Mouse (Mus musculus): ENCODE data around the gene Ercc1. TPM values are rescaled to one million over a fixed set of nuclear protein-coding genes. Genes with fewer than 3 reads are reported as not detected.
A peak's percentile ranks its signal among the peaks of the same experiment; 100 is the strongest.

Ercc1 gene
- polyA plus RNA-seq, 1 experiment from 2014 or later: 72.5 TPM

GRCm38 (mm10) chr7:19359892-19360641 lies 15.5 kb downstream of the Ercc1 start:
- ATAC-seq (replicated peaks; ENCODE audit: insufficient number of reproducible peaks, low FRiP score, low TSS enrichment): peak; percentile 64
- under 1% methylated on average over 45 of the region's 45 CpGs for WGBS (ENCODE audit: insufficient replicate concordance)
- peaks cover 30% of the 10 kb centered on the region for H3K4me1 ChIP-seq (ENCODE audit: control insufficient read depth, insufficient read depth, low read length)

GRCm38 (mm10) chr7:19360944-19361343 lies 16.4 kb downstream of the Ercc1 start:
- Histone ChIP-seq H3K27ac (ENCODE audit: low read depth, low read length) (peak overlapping the region; percentile 93), H3K36me3 (ENCODE audit: control insufficient read depth, insufficient read depth, low read length) (peaks cover 9% of the 10 kb centered on the region), H3K4me1 (ENCODE audit: control insufficient read depth, insufficient read depth, low read length) (peaks cover 30% of the 10 kb centered on the region), H3K9me3 (replicated peaks; ENCODE audit: control insufficient read depth, low read length) (no peaks in the 10 kb centered on the region), H3K4me2 (peak overlapping the region; percentile 99), H3K9ac (ENCODE audit: low read depth, low read length) (peak overlapping the region; percentile 79), H3K4me3 (ENCODE audit: low read depth, low read length) (peak overlapping the region; percentile 71), H3K27me3 (ENCODE audit: control insufficient read depth, insufficient read depth, low read length) (peaks cover 7% of the 10 kb centered on the region; the same call in 1 of the 2 replicates)
- under 1% methylated on average over 27 of the region's 27 CpGs for WGBS (ENCODE audit: insufficient replicate concordance)
- ATAC-seq (replicated peaks; ENCODE audit: insufficient number of reproducible peaks, low FRiP score, low TSS enrichment): peak; percentile 73

More at GRCm38 (mm10) chr7:19359892-19360641, 15.5 kb downstream of the Ercc1 start:
- Histone ChIP-seq H3K9ac (ENCODE audit: low read depth, low read length) (peak overlapping the region; percentile 71), H3K27ac (ENCODE audit: low read depth, low read length) (peak overlapping the region; percentile 65), H3K27me3 (ENCODE audit: control insufficient read depth, insufficient read depth, low read length) (peaks cover 7% of the 10 kb centered on the region; the same call in 1 of the 2 replicates), H3K36me3 (ENCODE audit: control insufficient read depth, insufficient read depth, low read length) (peaks cover 9% of the 10 kb centered on the region), H3K9me3 (replicated peaks; ENCODE audit: control insufficient read depth, low read length) (no peaks in the 10 kb centered on the region), H3K4me3 (ENCODE audit: low read depth, low read length) (peak overlapping the region; percentile 71), H3K4me2 (peak overlapping the region; percentile 99)

- WGBS (ENCODE audit: insufficient replicate concordance): 9% methylated on average over 16 of the region's 16 CpGs
- Histone ChIP-seq H3K27me3 (ENCODE audit: control insufficient read depth, insufficient read depth, low read length) (peaks cover 7% of the 10 kb centered on the region; the same call in 1 of the 2 replicates), H3K4me3 (ENCODE audit: low read depth, low read length) (peak overlapping the region; percentile 71), H3K4me2 (peak overlapping the region; percentile 99), H3K9me3 (replicated peaks; ENCODE audit: control insufficient read depth, low read length) (no peaks in the 10 kb centered on the region), H3K9ac (ENCODE audit: low read depth, low read length) (peak overlapping the region; percentile 79), H3K36me3 (ENCODE audit: control insufficient read depth, insufficient read depth, low read length) (peaks cover 7% of the 10 kb centered on the region), H3K27ac (ENCODE audit: low read depth, low read length) (peak overlapping the region; percentile 93), H3K4me1 (ENCODE audit: control insufficient read depth, insufficient read depth, low read length) (peaks cover 30% of the 10 kb centered on the region)
- no peak for ATAC-seq (replicated peaks; ENCODE audit: insufficient number of reproducible peaks, low FRiP score, low TSS enrichment)
These were observed 17.1 kb downstream of the Ercc1 start for GRCm38 (mm10) chr7:19361720-19362119.

GRCm38 (mm10) chr7:19362276-19362675 lies 17.7 kb downstream of the Ercc1 start:
- H3K27ac ChIP-seq (ENCODE audit: low read depth, low read length): peak overlapping the region; percentile 93
- H3K27me3 ChIP-seq (ENCODE audit: control insufficient read depth, insufficient read depth, low read length): peaks cover 7% of the 10 kb centered on the region; the same call in 1 of the 2 replicates
- peaks cover 30% of the 10 kb centered on the region for H3K4me1 ChIP-seq (ENCODE audit: control insufficient read depth, insufficient read depth, low read length)
- H3K9me3 ChIP-seq (replicated peaks; ENCODE audit: control insufficient read depth, low read length): no peaks in the 10 kb centered on the region
- 0 out of 2 replicates have a peak, but pooled peaks cover 2% of the 10 kb centered on the region for H3K36me3 ChIP-seq (ENCODE audit: control insufficient read depth, insufficient read depth, low read length)
- H3K4me2 ChIP-seq: peak overlapping the region; percentile 99
- ATAC-seq (replicated peaks; ENCODE audit: insufficient number of reproducible peaks, low FRiP score, low TSS enrichment): peak; percentile 25; the same call in 1 of the 2 replicates
- peak overlapping the region; percentile 79 for H3K9ac ChIP-seq (ENCODE audit: low read depth, low read length)
- 24% methylated on average over 4 of the region's 4 CpGs for WGBS (ENCODE audit: insufficient replicate concordance)
- peak overlapping the region; percentile 71 for H3K4me3 ChIP-seq (ENCODE audit: low read depth, low read length)

GRCm38 (mm10) chr7:19363881-19364280 lies 19.3 kb downstream of the Ercc1 start:
- Histone ChIP-seq H3K4me2 (peak overlapping the region; percentile 99), H3K27me3 (ENCODE audit: control insufficient read depth, insufficient read depth, low read length) (peaks cover 7% of the 10 kb centered on the region; the same call in 1 of the 2 replicates), H3K36me3 (ENCODE audit: control insufficient read depth, insufficient read depth, low read length) (no peaks in the 10 kb centered on the region), H3K9ac (ENCODE audit: low read depth, low read length) (no peak overlapping the region), H3K4me3 (ENCODE audit: low read depth, low read length) (0 out of 2 replicates have a peak overlapping the region, but pooled peaks have one; percentile 8), H3K9me3 (replicated peaks; ENCODE audit: control insufficient read depth, low read length) (no peaks in the 10 kb centered on the region), H3K27ac (ENCODE audit: low read depth, low read length) (peak overlapping the region; percentile 93), H3K4me1 (ENCODE audit: control insufficient read depth, insufficient read depth, low read length) (peaks cover 26% of the 10 kb centered on the region)
- ATAC-seq (replicated peaks; ENCODE audit: insufficient number of reproducible peaks, low FRiP score, low TSS enrichment): no peak
- WGBS (ENCODE audit: insufficient replicate concordance): 4% methylated on average over 18 of the region's 18 CpGs

- H3K9ac ChIP-seq (ENCODE audit: low read depth, low read length): no peak overlapping the region
- no peaks in the 10 kb centered on the region for H3K36me3 ChIP-seq (ENCODE audit: control insufficient read depth, insufficient read depth, low read length)
- ATAC-seq (replicated peaks; ENCODE audit: insufficient number of reproducible peaks, low FRiP score, low TSS enrichment): no peak
- H3K27ac ChIP-seq (ENCODE audit: low read depth, low read length): no peak overlapping the region
- H3K4me2 ChIP-seq: no peak overlapping the region
- WGBS (ENCODE audit: insufficient replicate concordance): 66% methylated on average over 4 of the region's 4 CpGs
- peaks cover 12% of the 10 kb centered on the region for H3K27me3 ChIP-seq (ENCODE audit: control insufficient read depth, insufficient read depth, low read length)
- H3K4me3 ChIP-seq (ENCODE audit: low read depth, low read length): no peak overlapping the region
- H3K9me3 ChIP-seq (replicated peaks; ENCODE audit: control insufficient read depth, low read length): no peaks in the 10 kb centered on the region
- peaks cover 26% of the 10 kb centered on the region for H3K4me1 ChIP-seq (ENCODE audit: control insufficient read depth, insufficient read depth, low read length)
These were observed 20.8 kb downstream of the Ercc1 start for GRCm38 (mm10) chr7:19365376-19365775.

GRCm38 (mm10) chr7:19368380-19368779 lies 23.8 kb downstream of the Ercc1 start:
- Histone ChIP-seq H3K27ac (ENCODE audit: low read depth, low read length) (no peak overlapping the region), H3K4me1 (ENCODE audit: control insufficient read depth, insufficient read depth, low read length) (peaks cover 7% of the 10 kb centered on the region), H3K4me2 (no peak overlapping the region), H3K36me3 (ENCODE audit: control insufficient read depth, insufficient read depth, low read length) (peaks cover 4% of the 10 kb centered on the region; the same call in 1 of the 2 replicates), H3K4me3 (ENCODE audit: low read depth, low read length) (no peak overlapping the region), H3K9ac (ENCODE audit: low read depth, low read length) (no peak overlapping the region), H3K9me3 (replicated peaks; ENCODE audit: control insufficient read depth, low read length) (no peaks in the 10 kb centered on the region), H3K27me3 (ENCODE audit: control insufficient read depth, insufficient read depth, low read length) (peaks cover 10% of the 10 kb centered on the region)
- 20% methylated on average over 16 of the region's 16 CpGs for WGBS (ENCODE audit: insufficient replicate concordance)
- no peak for ATAC-seq (replicated peaks; ENCODE audit: insufficient number of reproducible peaks, low FRiP score, low TSS enrichment)

GRCm38 (mm10) chr7:19369823-19370425 lies 25.3 kb downstream of the Ercc1 start:
- 15% methylated on average over 46 of the region's 46 CpGs for WGBS (ENCODE audit: insufficient replicate concordance)
- no peak overlapping the region for H3K27ac ChIP-seq (ENCODE audit: low read depth, low read length)
- H3K27me3 ChIP-seq (ENCODE audit: control insufficient read depth, insufficient read depth, low read length): peaks cover 5% of the 10 kb centered on the region; the same call in 1 of the 2 replicates
- 0 out of 2 replicates have a peak overlapping the region, but pooled peaks have one; percentile 47 for H3K9ac ChIP-seq (ENCODE audit: low read depth, low read length)
- H3K36me3 ChIP-seq (ENCODE audit: control insufficient read depth, insufficient read depth, low read length): peaks cover 4% of the 10 kb centered on the region
- H3K4me3 ChIP-seq (ENCODE audit: low read depth, low read length): peak overlapping the region; percentile 32
- H3K4me2 ChIP-seq: peak overlapping the region; percentile 58
- 0 out of 2 replicates have a peak, but pooled peaks have one; percentile 9 for ATAC-seq (replicated peaks; ENCODE audit: insufficient number of reproducible peaks, low FRiP score, low TSS enrichment)
- no peaks in the 10 kb centered on the region for H3K9me3 ChIP-seq (replicated peaks; ENCODE audit: control insufficient read depth, low read length)
- H3K4me1 ChIP-seq (ENCODE audit: control insufficient read depth, insufficient read depth, low read length): no peaks in the 10 kb centered on the region

Data from heart, embryonic 11.5 days (tissue).